Mouse (Mus musculus): ENCODE results near the gene Smad9.

Smad9 gene

DNA sequence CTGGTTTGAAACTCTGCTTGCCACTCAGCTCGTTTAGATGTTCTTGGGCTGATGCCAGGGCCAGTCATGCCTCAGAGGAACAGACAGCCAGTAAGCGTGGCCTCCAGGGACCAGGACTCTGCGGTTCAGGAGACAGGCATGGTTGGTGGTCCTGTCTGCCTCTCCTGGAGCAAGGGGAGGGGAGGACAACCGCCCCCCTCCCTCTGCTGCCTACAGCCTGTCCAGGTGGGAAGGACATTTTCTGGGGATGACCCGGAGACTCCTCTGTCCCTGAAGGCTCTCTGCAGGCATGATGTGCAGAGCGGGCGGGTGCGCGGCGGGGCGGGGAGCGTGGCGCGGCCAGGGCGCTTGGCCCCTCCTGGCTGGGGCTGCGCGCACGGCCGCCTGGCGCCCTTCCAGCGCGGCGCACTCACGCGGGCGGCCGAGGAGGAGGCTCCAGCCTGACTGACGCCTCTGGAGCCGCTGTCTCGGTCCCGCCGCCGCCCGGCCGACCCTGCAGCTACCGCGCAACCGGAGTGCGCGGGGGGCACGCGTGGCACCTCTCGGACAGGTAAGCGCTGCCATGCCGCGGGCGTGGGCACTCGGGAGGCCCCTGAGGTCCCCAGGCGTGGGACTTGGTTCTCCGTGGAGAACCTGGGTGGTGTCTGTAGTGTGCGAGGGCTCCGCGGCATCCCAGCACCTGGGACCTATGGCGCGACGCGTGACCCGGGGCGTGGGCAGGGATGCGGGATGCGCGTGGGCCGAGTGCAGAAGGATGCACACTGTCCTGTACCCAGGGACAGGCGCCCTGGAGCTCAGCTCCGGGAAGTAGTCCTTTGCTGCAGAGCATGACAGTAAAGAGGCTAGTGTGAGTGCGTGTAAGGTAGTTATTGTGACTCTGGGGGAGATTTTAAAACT, at the start of gene Smad9:
TSS of gene Smad9 (plus strand) at position 438 of the 897 bp plus-strand sequence.
- DNase-seq = peak; percentile 78

DNA sequence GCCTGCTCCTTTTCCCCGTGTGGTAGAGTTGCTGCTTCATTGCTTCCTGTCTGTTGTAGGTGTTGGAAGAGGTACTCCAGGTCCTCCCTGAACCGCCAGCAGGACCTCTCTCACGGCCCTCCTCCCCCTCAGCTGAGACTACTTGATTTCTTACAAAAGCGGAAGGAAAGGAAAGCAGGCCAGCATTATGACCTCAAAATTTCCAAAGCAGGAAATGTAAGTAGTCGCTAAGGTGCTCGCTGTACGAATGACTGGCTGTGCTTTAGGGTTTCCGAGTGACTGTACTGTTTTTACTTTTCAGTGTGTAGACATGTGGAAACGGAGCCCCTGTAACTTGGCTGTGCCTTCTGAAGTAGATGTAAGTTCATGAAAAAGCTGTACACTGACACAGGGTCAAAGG, 46.4 kb upstream of the Smad9 start:
- no peak for DNase-seq

DNA sequence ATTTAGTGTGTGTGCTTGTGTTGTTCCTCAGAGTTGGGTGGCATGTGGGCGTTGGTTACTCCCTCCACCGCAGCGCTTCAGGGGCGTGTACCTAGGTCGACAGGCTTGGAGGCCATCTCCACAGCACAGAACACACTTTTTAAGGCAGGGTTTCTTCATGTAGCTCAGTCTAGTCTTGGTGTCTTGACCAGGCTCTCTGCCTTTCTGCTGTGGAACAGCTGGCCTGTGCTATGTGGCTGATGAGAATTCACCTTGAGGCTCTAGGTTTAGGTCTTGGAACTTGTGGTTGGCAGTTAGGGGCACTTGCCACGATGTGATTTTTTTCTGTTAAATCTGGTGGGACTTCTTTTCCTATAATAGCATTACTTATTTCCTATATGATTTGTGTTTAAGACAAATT, 41.1 kb upstream of the Smad9 start, which contains the start of gene Gm21958:
TSS of gene Gm21958 (minus strand) at position 101 of the 400 bp plus-strand sequence.
- DNase-seq = no peak

DNA sequence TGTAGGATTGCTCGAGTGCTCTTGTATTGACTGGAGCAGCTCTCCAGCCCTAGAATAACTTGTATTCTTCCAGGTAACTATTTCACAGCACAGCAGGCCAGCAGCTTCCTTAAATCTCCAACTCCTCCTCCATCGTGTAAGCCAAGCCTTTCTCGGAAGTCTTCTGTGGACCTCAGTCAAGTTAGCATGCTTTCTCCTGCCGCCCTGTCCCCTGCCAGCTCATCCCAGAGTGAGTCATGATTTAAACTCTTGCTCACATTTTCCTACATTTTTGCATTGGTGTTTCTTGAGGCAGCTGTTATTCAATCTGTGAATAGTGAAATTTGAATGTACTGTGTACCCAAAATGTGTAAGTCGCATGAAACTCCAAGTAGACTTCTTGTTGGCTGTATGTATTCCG, 39.9 kb upstream of the Smad9 start:
- no peak for DNase-seq

DNA sequence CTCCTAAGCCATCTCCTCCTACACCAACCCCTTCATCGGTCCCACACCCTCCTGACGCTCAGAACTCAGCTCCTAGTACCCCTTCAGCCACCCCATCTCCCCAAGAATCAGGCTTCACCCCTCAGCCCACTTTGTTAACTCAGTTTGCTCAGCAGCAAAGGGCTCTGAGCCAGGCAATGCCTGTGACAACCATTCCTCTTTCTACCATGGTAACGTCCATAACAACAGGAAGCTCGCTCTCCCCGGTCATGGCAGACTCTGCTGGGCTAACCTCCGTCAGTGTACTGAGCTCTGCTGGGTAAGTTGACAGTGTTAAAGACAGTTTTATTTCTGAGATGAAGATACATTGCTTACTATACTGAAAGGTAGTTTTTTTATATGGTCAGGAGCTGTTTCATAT, 38.0 kb upstream of the Smad9 start:
- no peak for DNase-seq

DNA sequence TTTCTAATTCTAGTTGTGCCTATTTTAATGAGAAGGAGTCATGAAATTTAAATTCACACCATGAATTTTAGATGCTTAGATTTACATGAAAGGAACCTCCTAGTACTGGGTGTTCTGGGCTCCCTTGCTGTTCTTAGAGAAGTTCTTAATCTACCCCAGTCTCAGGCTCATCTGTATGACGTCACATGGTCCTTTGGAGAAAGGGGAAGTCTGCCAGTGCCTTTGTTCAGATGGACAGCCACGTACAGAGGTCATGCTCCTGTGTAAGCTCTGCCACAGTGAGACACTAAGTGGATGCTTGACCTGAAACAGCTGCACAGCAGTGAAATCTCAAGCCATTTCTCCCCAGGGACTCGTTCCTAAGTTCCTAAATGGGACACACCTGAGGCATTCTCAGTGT, 36.4 kb upstream of the Smad9 start:
- DNase-seq = no peak

DNA sequence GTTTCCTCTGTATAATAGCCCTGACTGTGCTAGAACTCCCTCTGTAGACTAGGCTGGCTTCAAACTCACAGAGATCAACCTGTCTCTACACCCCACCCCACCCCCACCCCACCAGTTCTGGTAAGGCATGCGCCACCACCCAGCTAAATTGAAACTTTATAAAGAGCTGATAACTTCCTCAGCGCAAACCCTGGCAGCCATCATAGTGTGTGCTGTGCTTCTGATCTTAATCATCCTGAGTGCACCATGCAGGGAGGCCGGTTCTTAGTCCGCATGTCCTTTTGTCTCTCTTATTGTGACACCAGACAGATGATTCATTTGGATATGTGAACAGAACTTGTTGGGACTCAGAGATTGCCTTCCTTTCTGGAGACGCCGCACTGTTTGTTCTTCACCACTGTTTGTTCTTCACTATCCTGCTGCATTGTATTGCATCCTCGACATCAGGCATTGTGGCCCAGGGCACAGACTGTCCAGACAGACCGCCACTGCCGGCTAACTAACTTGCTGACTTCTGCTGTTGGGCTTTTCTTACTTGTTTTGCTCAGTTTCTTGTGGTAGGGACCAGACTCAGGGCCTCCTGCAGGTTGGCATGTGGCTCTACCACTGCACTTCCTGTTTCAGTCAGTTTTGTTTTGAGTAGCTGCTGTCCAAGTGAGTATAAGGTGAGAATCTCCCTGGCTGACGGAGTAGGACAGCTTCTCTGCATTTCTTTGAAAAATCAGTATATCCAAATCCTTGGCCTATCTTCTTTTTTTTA, 31.5 kb upstream of the Smad9 start:
- no peak for DNase-seq

DNA sequence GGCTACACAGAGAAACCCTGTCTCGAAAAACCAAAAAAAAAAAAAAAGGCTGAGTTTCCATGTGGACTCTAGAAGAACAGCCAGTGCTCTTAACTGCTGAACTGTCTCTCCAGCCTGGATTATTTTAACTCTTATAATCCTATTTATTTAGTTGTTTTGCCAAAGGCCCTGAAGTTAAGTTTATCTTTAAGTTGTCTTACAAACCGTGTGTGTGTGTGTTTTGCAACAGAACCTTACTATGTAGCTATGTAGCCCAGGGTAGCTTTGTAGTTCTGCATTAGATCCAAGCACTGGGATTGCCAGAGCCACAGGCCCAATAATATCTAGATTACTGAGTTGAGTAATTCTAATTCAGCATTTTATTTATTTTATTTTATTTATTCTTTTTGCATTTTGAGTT, 30.0 kb upstream of the Smad9 start:
- DNase-seq = no peak

DNA sequence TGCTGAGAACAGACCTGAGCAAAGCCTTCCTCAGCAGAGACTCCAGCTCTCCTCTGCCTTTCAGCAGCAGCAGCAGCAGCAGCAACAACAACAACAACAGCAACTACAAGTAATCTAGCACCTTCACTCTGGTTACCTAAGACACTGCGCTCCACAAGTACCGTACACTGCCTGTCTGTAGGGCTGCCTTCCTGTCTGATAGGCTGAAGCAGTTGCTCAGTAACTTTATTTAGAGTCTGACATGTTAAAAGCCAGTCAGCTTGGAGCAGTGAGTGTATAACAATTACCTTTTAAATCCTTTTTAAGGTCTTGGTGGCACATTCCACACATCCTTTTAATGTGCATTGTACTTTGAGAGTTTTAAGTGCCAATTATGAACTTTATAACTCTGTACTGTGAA, 27.8 kb upstream of the Smad9 start:
- DNase-seq = no peak

DNA sequence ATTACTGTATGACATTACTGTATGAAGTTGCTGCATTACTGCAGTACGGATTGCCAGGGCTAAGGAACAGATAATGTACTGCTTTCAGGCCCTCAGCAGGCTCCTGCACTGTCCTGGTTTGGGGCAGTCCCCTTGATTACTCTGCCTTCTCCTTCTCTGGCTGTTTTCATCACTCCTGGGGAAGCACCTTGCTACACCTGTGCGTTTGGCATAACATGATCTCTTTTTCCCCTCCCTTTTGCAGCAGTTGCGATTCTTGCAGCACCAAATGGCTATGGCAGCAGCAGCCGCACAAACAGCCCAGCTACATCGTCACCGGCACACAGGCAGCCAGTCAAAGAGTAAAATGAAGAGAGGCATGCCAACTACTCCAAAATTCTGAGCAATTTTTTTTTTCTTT, 27.3 kb upstream of the Smad9 start:
- DNase-seq = no peak

DNA sequence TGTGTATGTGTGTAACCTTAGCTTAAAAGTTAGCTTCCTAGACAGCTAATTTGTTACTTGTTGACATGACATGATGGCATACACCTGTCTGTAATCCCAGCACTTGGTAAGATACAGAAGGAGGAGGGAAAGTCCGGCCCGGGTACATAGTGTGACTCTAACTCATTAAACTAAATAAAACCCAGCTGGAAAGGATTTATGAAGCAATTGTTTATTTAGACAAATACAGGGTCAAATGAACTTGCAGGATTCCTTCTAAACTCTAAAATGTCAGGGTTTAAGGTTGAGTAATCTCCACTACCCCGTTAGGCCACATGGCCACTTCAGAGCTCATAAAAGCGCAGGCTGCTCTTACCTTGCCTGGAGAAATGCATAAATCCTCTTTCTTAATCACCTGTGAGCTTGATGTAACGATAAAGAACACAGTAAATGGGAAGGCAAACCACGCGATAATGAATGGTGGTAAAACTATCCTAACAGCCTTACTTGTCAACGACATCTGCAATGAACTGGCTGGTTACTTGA, 23.7 kb upstream of the Smad9 start:
- no peak for DNase-seq

DNA sequence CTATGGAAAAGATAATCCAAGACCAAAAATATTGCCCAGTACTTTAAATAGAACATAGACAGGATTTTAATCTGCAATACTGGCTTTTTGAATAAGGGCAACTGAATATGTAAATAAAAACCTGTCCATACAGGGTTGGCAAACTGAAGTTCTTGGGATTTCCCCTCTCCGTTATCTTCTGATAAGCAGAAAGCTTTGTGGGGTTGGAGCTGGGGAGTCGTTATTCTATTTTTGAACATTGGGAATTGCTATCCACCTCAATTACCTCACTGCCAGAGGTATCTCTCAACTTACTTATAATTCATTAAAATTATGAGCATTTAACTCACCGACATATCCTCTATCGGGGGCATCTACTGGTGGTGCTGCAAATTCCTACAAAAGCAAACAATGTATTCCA, 23.0 kb upstream of the Smad9 start:
- DNase-seq = no peak

DNA sequence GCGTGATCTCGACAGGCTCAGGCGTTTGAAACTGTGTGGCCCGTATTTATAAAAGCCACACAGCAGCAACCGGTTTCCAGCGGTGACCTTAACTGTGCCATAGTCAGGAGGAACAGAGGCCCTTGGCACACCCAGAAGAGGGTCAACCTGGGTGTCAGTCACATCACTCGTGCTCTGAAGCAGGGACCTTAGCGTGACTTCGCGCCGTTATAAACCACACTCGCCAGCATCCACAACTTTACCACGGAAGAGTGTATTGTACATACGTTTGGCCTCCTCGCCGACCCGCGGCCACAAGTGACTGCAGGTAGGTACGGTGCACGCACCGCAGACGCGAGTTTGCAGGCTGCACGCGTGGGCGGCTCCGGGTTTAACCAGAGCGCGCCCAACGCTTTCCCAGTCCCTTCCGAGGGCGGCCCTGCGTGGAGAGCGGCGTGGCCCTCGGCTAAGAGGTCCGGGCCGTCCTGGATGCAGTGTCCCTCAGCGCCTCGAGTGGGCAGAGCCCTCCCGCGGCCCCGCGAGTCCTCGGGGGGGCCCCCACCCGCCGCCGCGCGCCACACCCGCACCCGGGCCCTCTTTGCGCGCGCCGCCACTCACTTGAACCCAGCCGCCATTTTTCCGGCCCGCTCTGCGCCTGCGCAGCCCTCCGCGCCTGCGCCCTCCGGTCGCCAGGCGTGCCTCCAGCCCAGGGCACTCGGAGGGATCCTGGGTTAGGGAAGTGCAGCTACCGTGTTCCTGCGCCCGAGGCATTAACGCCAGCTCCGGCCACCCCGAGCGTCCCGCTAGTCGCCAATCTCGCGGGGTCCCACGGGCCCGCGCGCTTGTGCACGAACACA, 20.8 kb upstream of the Smad9 start:
- DNase-seq = peak; percentile 94

DNA sequence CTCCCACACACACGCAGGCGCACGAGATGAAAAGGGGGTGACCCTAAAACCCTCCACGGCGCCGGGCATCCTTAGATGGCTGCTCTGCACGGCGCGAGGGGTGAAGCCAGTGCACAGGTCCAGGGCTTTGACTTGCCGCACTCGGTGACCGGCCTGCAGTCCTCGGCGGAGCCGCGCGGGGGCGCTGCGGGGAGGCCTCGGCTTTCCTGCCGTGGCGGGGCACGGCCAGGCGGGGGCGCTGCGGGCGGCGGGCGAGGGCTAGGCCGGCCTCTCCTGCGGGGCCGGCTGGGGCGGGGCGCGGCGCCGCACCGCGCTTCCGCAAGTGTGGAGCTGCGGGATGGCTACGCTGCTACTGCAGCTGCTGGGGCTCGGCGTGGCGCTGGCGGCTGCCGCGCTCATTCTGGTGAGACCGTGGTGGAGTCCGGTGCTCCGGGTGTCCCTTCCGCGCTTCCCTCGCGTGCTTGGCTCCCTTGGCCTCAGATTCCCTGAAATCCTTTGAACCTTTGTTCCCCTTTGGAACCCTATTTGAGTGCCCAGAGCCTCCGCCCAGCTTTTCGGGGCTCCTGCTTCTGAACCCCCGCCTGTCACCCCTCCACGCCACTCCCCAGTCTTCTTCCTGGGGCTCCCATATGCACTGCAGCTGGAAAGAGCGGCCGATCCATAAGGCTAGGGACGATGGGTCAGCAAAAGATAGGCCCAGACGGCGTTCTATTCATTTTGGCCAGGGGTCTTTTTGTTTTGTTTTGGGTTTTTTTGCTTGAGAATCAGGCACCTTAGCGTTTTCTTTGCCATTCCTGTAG, 19.9 kb upstream of the Smad9 start, which contains the start of the genes Exosc8 and Alg5:
TSS of gene Exosc8 (minus strand) at position 147 of the 800 bp plus-strand sequence.
TSS of gene Alg5 (plus strand) at position 293 of the 800 bp plus-strand sequence.
- DNase-seq = peak; percentile 92

DNA sequence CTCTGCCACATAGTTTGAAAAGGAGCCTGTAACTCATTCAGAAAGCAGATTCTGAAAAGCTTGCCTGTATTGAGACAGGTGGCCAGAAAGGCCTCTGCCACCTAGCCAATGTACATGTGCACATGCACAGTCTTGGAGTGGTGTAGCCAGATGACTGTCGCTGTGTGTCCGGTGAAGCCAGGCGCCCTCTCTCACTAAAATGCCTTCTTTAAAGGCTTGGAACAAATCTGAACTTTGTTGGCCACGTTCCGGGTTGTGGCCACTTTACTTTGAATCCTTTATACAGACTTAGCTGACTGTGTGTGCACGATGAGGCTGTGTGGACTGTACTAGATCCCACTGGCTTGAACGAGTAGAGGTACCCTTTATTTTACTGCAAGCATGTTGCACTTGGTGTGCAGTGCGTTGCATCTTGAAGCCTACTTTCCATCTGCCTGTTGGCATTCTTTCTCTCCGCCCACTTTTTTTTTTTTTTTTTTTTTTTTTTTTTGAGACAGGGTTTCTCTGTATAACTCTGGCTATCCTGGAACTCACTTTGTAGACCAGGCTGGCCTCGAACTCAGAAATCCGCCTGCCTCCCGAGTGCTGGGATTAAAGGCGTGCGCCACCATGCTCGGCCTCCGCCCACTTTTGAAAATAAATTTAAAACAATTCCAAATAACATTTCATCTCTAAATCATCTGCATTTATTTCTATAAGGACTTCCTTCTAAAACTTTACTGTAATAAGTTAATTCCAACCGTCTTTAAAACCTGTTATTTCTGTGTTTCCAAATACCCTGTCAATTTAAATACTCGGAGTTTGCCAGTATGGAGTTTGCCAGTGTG, 19.1 kb upstream of the Smad9 start:
- DNase-seq = peak; percentile 21

DNA sequence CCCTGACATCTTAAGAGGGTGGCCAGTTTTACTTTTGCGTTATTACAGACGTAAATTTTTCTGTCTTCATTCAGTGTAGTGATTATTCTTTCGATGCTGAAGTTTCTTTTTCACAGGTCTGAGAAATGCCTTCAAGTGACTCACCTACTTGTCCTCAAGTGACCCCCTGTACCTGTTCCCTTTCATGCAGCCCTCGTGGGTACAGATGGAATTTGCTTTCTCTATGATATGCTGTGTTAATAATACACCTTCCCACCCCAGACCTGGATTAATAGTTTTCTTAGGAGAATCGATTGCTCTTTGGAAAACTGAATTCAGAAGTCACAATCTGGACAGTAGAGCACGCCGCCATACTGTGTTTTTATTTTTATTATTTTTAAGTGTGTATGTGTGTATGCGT, 18.1 kb upstream of the Smad9 start:
- no peak for DNase-seq

DNA sequence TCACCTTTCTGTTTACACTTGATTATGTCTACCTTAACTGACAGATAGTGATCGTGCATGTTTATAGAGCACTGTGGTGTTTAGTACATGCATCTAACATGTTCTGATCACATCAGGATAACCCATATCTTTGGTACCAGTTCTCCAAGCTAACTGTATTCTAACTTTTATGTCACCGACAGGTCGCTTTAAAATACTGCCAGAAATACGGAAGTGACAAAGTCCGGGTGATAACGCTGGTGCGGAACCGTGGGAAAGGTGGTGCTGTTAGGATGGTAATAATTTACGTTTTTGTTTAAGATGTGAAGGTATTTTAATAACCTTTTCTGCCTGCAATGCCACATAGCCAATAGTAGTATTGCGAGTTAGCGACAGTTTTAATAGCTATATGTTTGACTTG, 13.4 kb upstream of the Smad9 start:
- no peak for DNase-seq

DNA sequence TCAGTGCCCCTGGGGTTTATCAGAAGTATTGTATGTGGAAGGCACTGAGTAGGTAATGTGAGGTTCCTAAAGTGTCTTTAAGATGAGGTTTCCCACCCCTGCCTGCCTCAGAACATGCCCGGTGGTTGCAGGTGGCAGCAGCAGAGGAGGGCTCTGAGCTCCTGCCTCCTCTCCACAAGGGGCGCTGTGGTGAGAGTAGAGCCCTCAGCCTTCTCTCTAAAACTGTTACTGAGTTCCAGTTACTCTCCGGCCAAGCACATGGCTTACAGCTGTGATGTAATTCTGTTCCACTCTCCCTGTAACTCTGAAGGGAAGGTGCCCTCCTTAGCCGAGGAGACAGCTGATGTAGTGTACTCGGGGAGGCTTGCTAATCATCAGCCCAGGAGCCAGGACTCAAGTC, 9.6 kb upstream of the Smad9 start:
- DNase-seq = peak; percentile 15

DNA sequence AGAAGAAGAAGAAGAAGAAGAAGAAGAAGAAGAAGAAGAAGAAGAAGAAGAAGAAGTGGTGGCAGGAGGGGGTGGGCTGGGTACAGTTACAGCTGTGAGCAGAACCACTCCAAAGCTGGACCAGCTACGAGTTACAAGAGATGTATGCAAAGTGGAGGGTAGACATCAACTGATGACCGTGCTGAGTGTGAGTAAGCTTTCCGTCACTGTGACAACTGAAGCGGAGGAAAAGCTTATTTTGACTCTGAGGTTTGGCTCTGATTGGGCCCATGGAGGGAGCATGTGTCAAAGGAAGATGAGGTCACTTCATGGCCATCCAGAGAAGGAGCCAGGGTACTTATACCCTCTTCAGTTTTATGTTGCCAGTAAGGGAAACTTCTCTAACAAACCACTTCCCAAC, 2.0 kb upstream of the Smad9 start:
- DNase-seq = no peak

DNA sequence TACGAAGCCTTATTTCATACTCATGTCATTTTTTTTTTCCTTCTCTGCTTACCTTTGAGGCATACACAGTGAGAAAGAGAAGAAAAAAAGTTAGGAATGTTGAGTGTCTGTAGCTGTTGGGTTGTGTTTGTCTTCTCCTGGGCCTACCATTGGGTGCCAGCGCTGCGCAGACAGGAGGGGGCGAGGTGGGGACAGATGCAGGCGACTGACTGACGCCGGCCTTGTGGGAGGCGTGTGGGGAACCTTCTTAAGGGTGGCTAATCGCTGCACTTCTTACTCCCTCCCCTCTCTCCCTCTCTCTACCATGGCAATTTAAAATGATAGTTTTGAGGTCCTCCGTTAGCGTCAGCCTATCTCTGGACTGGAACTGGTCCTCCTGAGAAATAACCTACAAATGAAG, 676 bp downstream of the Smad9 start:
- DNase-seq = peak; percentile 10

DNA sequence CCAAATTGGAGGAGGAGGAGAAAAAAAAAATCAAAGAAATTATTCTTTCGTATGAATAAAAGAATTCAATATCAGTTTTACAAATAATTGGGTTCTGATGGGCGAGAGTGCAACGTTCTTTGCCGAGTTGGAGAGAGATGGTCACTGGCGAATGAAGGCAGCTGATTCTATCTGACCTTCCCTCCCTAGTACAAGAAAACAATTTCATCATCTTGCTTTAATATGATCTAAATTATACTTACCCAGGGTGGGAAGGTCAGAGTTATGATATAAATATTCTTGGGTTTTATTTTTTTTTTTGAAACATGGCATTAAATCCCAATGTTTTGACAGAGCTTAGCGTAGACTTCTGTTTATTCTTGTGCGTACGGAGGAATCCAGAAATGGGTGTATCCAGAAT, 2.1 kb downstream of the Smad9 start:
- DNase-seq = no peak

All from kidney, postnatal 14 days (tissue).